Mouse (Mus musculus) hindbrain, embryonic 15.5 days (tissue): Measurements from ENCODE around the gene Rph3a. TPM values are rescaled to one million over a fixed set of nuclear protein-coding genes. Genes with fewer than 3 reads are reported as not detected.
"Not testable (repeated sequence)": the region's sequence is repeated elsewhere in the genome, so short reads cannot be mapped to it uniquely, and the experiment has no call there.

ENCODE experiments used
- ATAC-seq: fragments of 200-750 bp; cut with Nextera tagmentation; 2 replicates; pipeline ENCODE4 v1.8.0; 2017; ENCODE audit warnings: low read depth, moderate number of reproducible peaks, moderate TSS enrichment; ENCODE audit not compliant: low FRiP score
- H3K27ac ChIP-seq: fragments of 300-500 bp; sonication (generic); replicated peaks from 2 replicates; pipeline ENCODE4 v1.5.1; 2015; ENCODE audit warnings: mild to moderate bottlenecking, inconsistent platforms
- H3K27me3 ChIP-seq: fragments of 300-500 bp; sonication (generic); 2 replicates; pipeline ENCODE4 v1.6.1; 2015; ENCODE audit warnings: control low read depth, inconsistent platforms
- H3K36me3 ChIP-seq: fragments of 300-500 bp; sonication (generic); 2 replicates; pipeline ENCODE4 v1.6.1; 2015; ENCODE audit warnings: control low read depth, inconsistent platforms
- H3K4me1 ChIP-seq: fragments of 300-500 bp; sonication (generic); replicated peaks from 2 replicates; pipeline ENCODE4 v1.6.1; 2015; ENCODE audit warnings: control low read depth, inconsistent platforms
- H3K4me2 ChIP-seq: fragments of 300-500 bp; sonication (generic); 2 replicates; pipeline ENCODE4 v1.6.1; 2015; ENCODE audit warnings: moderate library complexity, mild to moderate bottlenecking, inconsistent platforms
- H3K4me3 ChIP-seq: fragments of 300-500 bp; sonication (generic); 2 replicates; pipeline ENCODE4 v1.5.1; 2015; ENCODE audit warnings: mild to moderate bottlenecking, inconsistent platforms
- H3K9ac ChIP-seq: fragments of 300-500 bp; sonication (generic); 2 replicates; pipeline ENCODE4 v1.6.1; 2015; ENCODE audit warnings: inconsistent platforms
- H3K9me3 ChIP-seq: fragments of 300-500 bp; sonication (generic); 2 replicates; pipeline ENCODE4 v1.6.1; 2016; ENCODE audit warnings: control low read depth, inconsistent platforms
- WGBS: fragments of 180-500 bp; shearing (Covaris S2); methylation state at CpG from one replicate; pipeline ENCODE4 v1.1.7; 2015; 5-methylcytosine and 5-hydroxymethylcytosine counted together
- polyA plus RNA-seq: library from polyadenylated mRNA; unstranded; fragments of >200 nt; fragmentation: Nextera tagmentation; extraction: Ambion mirVana; gene quantifications from 2 replicates; pipeline ENCODE4 v1.2.1, GENCODE M21; 2015

The Rph3a gene
- polyA plus RNA-seq, 1 experiment from 2014 or later, result 31.9 TPM

GRCm38 (mm10) chr5:120902056-120902455 is 107.8 kb downstream of the Rph3a start:
- H3K27me3 ChIP-seq, result no peaks in the 10 kb centered on the region
- H3K36me3 ChIP-seq, result no peaks in the 10 kb centered on the region
- H3K27ac ChIP-seq, result no peak overlapping the region
- no peak overlapping the region for H3K4me3 ChIP-seq
- H3K4me1 ChIP-seq, result no peaks in the 10 kb centered on the region
- no peak overlapping the region for H3K4me2 ChIP-seq
- no peak for ATAC-seq
- no peaks in the 10 kb centered on the region for H3K9me3 ChIP-seq
- WGBS, result 94% methylated on average over 5 of the region's 5 CpGs
- no peak overlapping the region for H3K9ac ChIP-seq

- no peaks in the 10 kb centered on the region for H3K9me3 ChIP-seq
- H3K27ac ChIP-seq, result no peak overlapping the region
- H3K27me3 ChIP-seq, result no peaks in the 10 kb centered on the region
- no peak overlapping the region for H3K9ac ChIP-seq
- no peaks in the 10 kb centered on the region for H3K4me1 ChIP-seq
- 60% methylated on average over 1 of the region's 1 CpGs for WGBS
- no peak for ATAC-seq
- H3K36me3 ChIP-seq, result no peaks in the 10 kb centered on the region
- H3K4me3 ChIP-seq, result no peak overlapping the region
- H3K4me2 ChIP-seq, result no peak overlapping the region
Measured at GRCm38 (mm10) chr5:120900666-120901065, 109.2 kb downstream of the Rph3a start.

GRCm38 (mm10) chr5:120898726-120899125 is 111.2 kb downstream of the Rph3a start:
- ATAC-seq, result no peak
- no peaks in the 10 kb centered on the region for H3K4me1 ChIP-seq

GRCm38 (mm10) chr5:120898307-120898706 is 111.6 kb downstream of the Rph3a start:
- H3K4me3 ChIP-seq, result no peak overlapping the region
- H3K27me3 ChIP-seq, result no peaks in the 10 kb centered on the region
- no peak for ATAC-seq
- H3K9me3 ChIP-seq, result no peaks in the 10 kb centered on the region
- H3K36me3 ChIP-seq, result no peaks in the 10 kb centered on the region
- WGBS, result 88% methylated on average over 6 of the region's 6 CpGs
- no peak overlapping the region for H3K27ac ChIP-seq
- H3K4me1 ChIP-seq, result no peaks in the 10 kb centered on the region
- no peak overlapping the region for H3K9ac ChIP-seq
- no peak overlapping the region for H3K4me2 ChIP-seq

More at GRCm38 (mm10) chr5:120898726-120899125, 111.2 kb downstream of the Rph3a start:
- H3K36me3 ChIP-seq, result no peaks in the 10 kb centered on the region
- H3K4me2 ChIP-seq, result no peak overlapping the region
- no peak overlapping the region for H3K27ac ChIP-seq
- H3K9ac ChIP-seq, result no peak overlapping the region
- H3K4me3 ChIP-seq, result no peak overlapping the region
- H3K27me3 ChIP-seq, result no peaks in the 10 kb centered on the region
- no peaks in the 10 kb centered on the region for H3K9me3 ChIP-seq

GRCm38 (mm10) chr5:120895231-120895900 is 114.5 kb downstream of the Rph3a start:
- Histone ChIP-seq H3K4me3 (no peak overlapping the region), H3K9ac (no peak overlapping the region), H3K4me2 (no peak overlapping the region), H3K9me3 (no peaks in the 10 kb centered on the region), H3K27ac (no peak overlapping the region), H3K27me3 (no peaks in the 10 kb centered on the region), H3K4me1 (no peaks in the 10 kb centered on the region), H3K36me3 (no peaks in the 10 kb centered on the region)
- WGBS, result 70% methylated on average over 11 of the region's 11 CpGs
- ATAC-seq, result no peak

GRCm38 (mm10) chr5:120894692-120895091 is 115.2 kb downstream of the Rph3a start:
- not testable (repeated sequence) for H3K4me3 ChIP-seq, H3K27me3 ChIP-seq, H3K9me3 ChIP-seq, H3K4me1 ChIP-seq, H3K4me2 ChIP-seq, H3K36me3 ChIP-seq, H3K27ac ChIP-seq, ATAC-seq, H3K9ac ChIP-seq
- 79% methylated on average over 2 of the region's 2 CpGs for WGBS

GRCm38 (mm10) chr5:120893866-120894265 is 116.0 kb downstream of the Rph3a start:
- H3K9me3 ChIP-seq, H3K4me1 ChIP-seq, ATAC-seq, H3K4me2 ChIP-seq, H3K27ac ChIP-seq, H3K36me3 ChIP-seq, H3K4me3 ChIP-seq, H3K27me3 ChIP-seq, H3K9ac ChIP-seq: not testable (repeated sequence)
- WGBS, result 90% methylated on average over 4 of the region's 4 CpGs

GRCm38 (mm10) chr5:120892243-120892660 is 117.6 kb downstream of the Rph3a start:
- no peak for ATAC-seq
- WGBS, result 84% methylated on average over 2 of the region's 2 CpGs
- Histone ChIP-seq H3K9me3 (no peaks in the 10 kb centered on the region), H3K27ac (no peak overlapping the region), H3K4me3 (no peak overlapping the region), H3K4me2 (no peak overlapping the region), H3K36me3 (no peaks in the 10 kb centered on the region), H3K9ac (no peak overlapping the region), H3K27me3 (no peaks in the 10 kb centered on the region), H3K4me1 (no peaks in the 10 kb centered on the region)

GRCm38 (mm10) chr5:120891566-120892242 is 118.2 kb downstream of the Rph3a start:
- not testable (repeated sequence) for H3K27ac ChIP-seq, H3K4me2 ChIP-seq, H3K4me1 ChIP-seq, H3K9ac ChIP-seq, H3K9me3 ChIP-seq, H3K4me3 ChIP-seq, H3K27me3 ChIP-seq, ATAC-seq, H3K36me3 ChIP-seq
- 78% methylated on average over 2 of the region's 2 CpGs for WGBS

GRCm38 (mm10) chr5:120890991-120891390 is 118.9 kb downstream of the Rph3a start:
- no peaks in the 10 kb centered on the region for H3K9me3 ChIP-seq
- no peak overlapping the region for H3K4me3 ChIP-seq
- 53% methylated on average over 3 of the region's 3 CpGs for WGBS
- no peaks in the 10 kb centered on the region for H3K36me3 ChIP-seq
- no peak for ATAC-seq
- H3K4me1 ChIP-seq, result no peaks in the 10 kb centered on the region
- no peak overlapping the region for H3K27ac ChIP-seq
- no peak overlapping the region for H3K4me2 ChIP-seq
- H3K27me3 ChIP-seq, result no peaks in the 10 kb centered on the region
- no peak overlapping the region for H3K9ac ChIP-seq
